Mouse (Mus musculus): ENCODE results near the gene Slc9b1. TPM values are rescaled to one million over a fixed set of nuclear protein-coding genes. Genes with fewer than 3 reads are reported as not detected.

The Slc9b1 gene
- polyA plus RNA-seq, 1 experiment from 2014 or later = 0.55 TPM

Other genes with a start within 250 kb of the Slc9b1 start
- gene Cenpe, start 135.5 kb upstream of the Slc9b1 start, polyA plus RNA-seq (2014; fragmentation: Nextera tagmentation; extraction: Ambion mirVana) = 51.3 and 57.3 TPM in 2 replicates
- 5.0 and 5.4 TPM in 2 replicates for gene Bdh2, start 66.8 kb upstream of the Slc9b1 start, polyA plus RNA-seq (2014; fragmentation: Nextera tagmentation; extraction: Ambion mirVana)
- gene Slc9b2, start 40.3 kb upstream of the Slc9b1 start, polyA plus RNA-seq (2014; fragmentation: Nextera tagmentation; extraction: Ambion mirVana) = 6.6 and 8.1 TPM in 2 replicates
- 86.3 and 99.7 TPM in 2 replicates for gene Cisd2, start 75.9 kb downstream of the Slc9b1 start, polyA plus RNA-seq (2014; fragmentation: Nextera tagmentation; extraction: Ambion mirVana)
- gene Ube2d3, start 90.1 kb downstream of the Slc9b1 start, polyA plus RNA-seq (2014; fragmentation: Nextera tagmentation; extraction: Ambion mirVana) = 621 and 646 TPM in 2 replicates
- gene Manba, start 137.6 kb downstream of the Slc9b1 start, polyA plus RNA-seq (2014; fragmentation: Nextera tagmentation; extraction: Ambion mirVana) = 3.6 and 3.8 TPM in 2 replicates